Mouse (Mus musculus): ENCODE results near the gene Clec5a.

DNA sequence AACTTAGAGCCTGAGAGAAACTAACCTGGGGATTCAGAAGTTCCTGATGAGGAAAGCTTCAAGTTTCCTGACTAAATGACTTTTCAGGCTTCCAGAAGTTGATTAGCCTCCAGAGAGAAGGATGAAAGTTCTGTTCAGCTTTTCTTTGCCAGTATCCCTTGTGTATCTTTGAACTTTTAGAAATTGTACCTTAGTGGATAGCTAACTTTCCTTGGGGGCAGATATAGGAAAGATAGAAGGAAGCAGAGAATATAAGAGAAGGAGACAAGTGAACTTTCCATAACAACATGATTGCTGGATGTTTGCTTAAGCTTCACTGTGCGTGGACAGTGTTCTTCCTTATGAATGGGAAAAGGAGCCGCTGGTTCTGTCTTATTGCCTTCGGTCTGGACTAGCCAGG is 16.4 kb downstream of the Clec5a start, which contains the start of gene Olfr460:
- TF ChIP-seq CTCF (IDR thresholded peaks at IDR 0.05; ENCODE audit: borderline replicate concordance, insufficient read depth, low read length) (no peak), POLR2A (IDR thresholded peaks at IDR 0.05; ENCODE audit: low read depth, low read length) (no peak)

Measured in embryonic fibroblast, embryonic 13.5 days (primary cell).